Comparison of ENCODE assay signal across 9 mouse cellular contexts in the genomic region with DNA sequence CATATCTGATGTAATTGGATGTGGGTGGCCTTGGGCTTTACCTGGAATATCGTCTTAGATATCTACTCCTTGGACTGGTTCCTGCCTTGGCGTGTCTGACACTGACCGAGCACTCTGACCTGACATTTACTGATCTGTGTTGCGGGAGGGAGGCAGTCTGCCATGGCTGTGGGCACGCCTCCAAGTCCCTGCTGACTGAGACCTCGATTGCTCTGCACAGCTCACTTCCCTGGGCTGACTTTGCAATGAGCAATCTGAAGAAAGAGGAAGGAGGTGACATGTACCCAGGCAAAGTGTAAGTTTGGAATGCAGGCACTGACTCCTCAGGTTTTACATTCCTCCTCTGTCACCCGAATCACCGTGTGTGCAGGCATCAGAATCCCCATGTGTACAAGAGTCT.
DNase-seq lines count a peak whose midpoint lies in the region; ATAC-seq and TF ChIP-seq lines count a peak whose summit lies in the region.
"Had no signal": no experiment of that assay in that cellular context is flagged by ENCODE, and none has a peak within 500 bp of the region (broad histone marks: within the 10 kb centered on the region; RNA-seq: fewer than 3 reads in every experiment).

No protein-coding gene starts in this region.

- no peak overlapping the region for H3K27ac ChIP-seq in lung, postnatal 0 days (ENCODE audit: low read length)
- H3K27ac ChIP-seq in forebrain, embryonic 10.5 days: no peak overlapping the region
- H3K27ac ChIP-seq: kidney, postnatal 0 days had no signal

- DNase-seq in heart, adult 18-20 months: peak; percentile 24 to 37
- no peak for DNase-seq in heart, adult 8-10 months (ENCODE audit: low spot score)
- peak; percentile 23 for DNase-seq in lung, postnatal 14 days
- DNase-seq in lung, postnatal 0 days (ENCODE audit: low spot score): no peak
- peak; percentile 88 for DNase-seq in cerebellum, postnatal 14 days
- DNase-seq in kidney, postnatal 36 days: peak; percentile 12 to 45
- no peak for DNase-seq in thymus, postnatal 36 days
- DNase-seq in forebrain, embryonic 10.5 days (ENCODE audit: extremely low spot score, low spot score): no peak

- no peak for TF ChIP-seq CTCF in lung, postnatal 0 days (IDR thresholded peaks at IDR 0.05)

- H3K4me2 ChIP-seq in lung, postnatal 0 days (replicated peaks; ENCODE audit: low read depth, low read length): no peak overlapping the region

- H3K27me3 ChIP-seq in lung, postnatal 0 days (replicated peaks; ENCODE audit: insufficient read depth, low read length): no peaks in the 10 kb centered on the region
- no peaks in the 10 kb centered on the region for H3K27me3 ChIP-seq in forebrain, embryonic 10.5 days (ENCODE audit: poor library complexity, severe bottlenecking)

- no peak for TF ChIP-seq EP300 in lung, postnatal 0 days (IDR thresholded peaks at IDR 0.05)

- H3K9ac ChIP-seq in lung, postnatal 0 days (replicated peaks; ENCODE audit: low read depth): no peak overlapping the region

- 46% methylated on average over 8 of the region's 8 CpGs for WGBS in lung, postnatal 0 days
- 81% methylated on average over 8 of the region's 8 CpGs for WGBS in forebrain, embryonic 10.5 days

- no peaks in the 10 kb centered on the region for H3K4me1 ChIP-seq in lung, postnatal 0 days (ENCODE audit: insufficient read depth, low read depth, low read length)
- 0 out of 2 replicates have a peak, but pooled peaks cover 3% of the 10 kb centered on the region for H3K4me1 ChIP-seq in forebrain, embryonic 10.5 days

- H3K4me3 ChIP-seq in lung, postnatal 0 days (ENCODE audit: low read depth, low read length): no peak overlapping the region
- no peak overlapping the region for H3K4me3 ChIP-seq in forebrain, embryonic 10.5 days

- no peaks in the 10 kb centered on the region for H3K9me3 ChIP-seq in lung, postnatal 0 days (ENCODE audit: low read length)
- H3K9me3 ChIP-seq in forebrain, embryonic 10.5 days: no peaks in the 10 kb centered on the region

- ATAC-seq in lung, postnatal 0 days: no peak

- H3K36me3 ChIP-seq in lung, postnatal 0 days (ENCODE audit: insufficient read depth, low read length): no peaks in the 10 kb centered on the region
- H3K36me3 ChIP-seq in forebrain, embryonic 10.5 days (replicated peaks): no peaks in the 10 kb centered on the region

Comparison
In these comparisons a context has a peak if more than half of its experiments do, and no peak if none do; other contexts are left out.
1. DNase-seq: peak in heart, adult 18-20 months (2 of 2), lung, postnatal 14 days (single experiment), cerebellum, postnatal 14 days (2 of 2) and kidney, postnatal 36 days (2 of 2); none in heart, adult 8-10 months (single experiment), lung, postnatal 0 days (single experiment), thymus, postnatal 36 days (0 of 2) and forebrain, embryonic 10.5 days (single experiment).